Mouse (Mus musculus) leukemia stem cell, adult 10-12 weeks (primary cell): ENCODE measurements around the gene Dpp9. TPM values are rescaled to one million over a fixed set of nuclear protein-coding genes. Genes with fewer than 3 reads are reported as not detected.

Experiments used
- polyA plus RNA-seq: library from polyadenylated mRNA; stranded (reverse); fragments of >175 nt; gene quantifications from 2 replicates; pipeline ENCODE4 v1.2.3, GENCODE M21; 2012; ENCODE audit warnings: low replicate concordance

The Dpp9 gene
- polyA plus RNA-seq: 45.8 and 114 TPM in 2 replicates

GRCm38 (mm10) chr17:56218377-56219191 lies at the start of gene Dpp9:
Dpp9 (minus strand) TSS chr17:56218905.

GRCm38 (mm10) chr17:56256239-56256881 lies 37.7 kb upstream of the Dpp9 start, which contains the start of gene Fem1a:
Fem1a (plus strand) TSS chr17:56256810.

GRCm38 (mm10) chr17:56183658-56184103 lies 35.0 kb downstream of the Dpp9 start, which contains the start of gene Mydgf:
Mydgf (minus strand) TSS chr17:56183920.

GRCm38 (mm10) chr17:56162231-56162774 lies 56.4 kb downstream of the Dpp9 start, which contains the start of gene Tnfaip8l1:
Tnfaip8l1 (plus strand) TSS chr17:56162477.

GRCm38 (mm10) chr17:56139858-56140595 lies 78.7 kb downstream of the Dpp9 start, which contains the start of gene Sema6b:
Sema6b (minus strand) TSS chr17:56140343.

Other genes with a start within 250 kb of the Dpp9 start
- 0.32 and 1.6 TPM in 2 replicates for gene Shd, start 248.4 kb downstream of the Dpp9 start, polyA plus RNA-seq
- gene Fsd1, start 232.4 kb downstream of the Dpp9 start, polyA plus RNA-seq: not detected in 2 replicates
- 0.38 and 0.97 TPM in 2 replicates for gene Stap2, start 213.3 kb downstream of the Dpp9 start, polyA plus RNA-seq
- gene Mpnd, start 213.2 kb downstream of the Dpp9 start, polyA plus RNA-seq: 23.3 and 25.1 TPM in 2 replicates
- gene Sh3gl1, start 182.3 kb downstream of the Dpp9 start, polyA plus RNA-seq: 80.1 and 88.3 TPM in 2 replicates
- gene Chaf1a, start 178.5 kb downstream of the Dpp9 start, polyA plus RNA-seq: 28.2 and 45.2 TPM in 2 replicates
- gene Ubxn6, start 143.9 kb downstream of the Dpp9 start, polyA plus RNA-seq: 34.3 and 40.9 TPM in 2 replicates
- gene Hdgfl2, start 139.3 kb downstream of the Dpp9 start, polyA plus RNA-seq: 103 and 249 TPM in 2 replicates
- not detected in 2 replicates for gene Plin4, start 109.1 kb downstream of the Dpp9 start, polyA plus RNA-seq
- gene Plin5, start 101.3 kb downstream of the Dpp9 start, polyA plus RNA-seq: 0.19 TPM in 1 of 2 replicates, not detected in the other
- gene Lrg1, start 96.9 kb downstream of the Dpp9 start, polyA plus RNA-seq: 52.9 and 55.2 TPM in 2 replicates
- 6.4 and 7.7 TPM in 2 replicates for gene Sema6b, start 78.6 kb downstream of the Dpp9 start, polyA plus RNA-seq
- gene Tnfaip8l1, start 56.4 kb downstream of the Dpp9 start, polyA plus RNA-seq: 1.6 and 2.5 TPM in 2 replicates
- 15.6 and 36.0 TPM in 2 replicates for gene Mydgf, start 35.0 kb downstream of the Dpp9 start, polyA plus RNA-seq
- 16.0 and 29.3 TPM in 2 replicates for gene Fem1a, start 37.9 kb upstream of the Dpp9 start, polyA plus RNA-seq
- 20.8 and 31.5 TPM in 2 replicates for gene Ticam1, start 57.9 kb upstream of the Dpp9 start, polyA plus RNA-seq
- gene Plin3, start 74.0 kb upstream of the Dpp9 start, polyA plus RNA-seq: 8.5 and 12.1 TPM in 2 replicates
- not detected in 2 replicates for gene Arrdc5, start 81.4 kb upstream of the Dpp9 start, polyA plus RNA-seq
- 42.3 and 96.8 TPM in 2 replicates for gene Uhrf1, start 84.4 kb upstream of the Dpp9 start, polyA plus RNA-seq
- gene Kdm4b, start 107.2 kb upstream of the Dpp9 start, polyA plus RNA-seq: 24.5 and 26.9 TPM in 2 replicates